Mouse (Mus musculus) liver, embryonic 11.5 days (tissue): ENCODE data around the gene Gucy2d. TPM values are rescaled to one million over a fixed set of nuclear protein-coding genes. Genes with fewer than 3 reads are reported as not detected.

Experiments used
- ATAC-seq: fragments of 200-750 bp; cut with Nextera tagmentation; replicated peaks from 2 replicates; pipeline ENCODE4 v1.8.0; 2017; ENCODE audit warnings: moderate number of reproducible peaks, mild to moderate bottlenecking, moderate TSS enrichment, moderate library complexity; ENCODE audit not compliant: low FRiP score
- DNase-seq: peaks from one replicate; pipeline ENCODE4 v3.0.0-alpha.2; 2017; ENCODE audit warnings: low spot score
- H3K27ac ChIP-seq: fragments of 300-500 bp; sonication (generic); 2 replicates; pipeline ENCODE4 v1.5.1; 2014; ENCODE audit warnings: mild to moderate bottlenecking, low read depth, low read length, control low read depth
- H3K27me3 ChIP-seq: fragments of 300-500 bp; sonication (generic); replicated peaks from 2 replicates; pipeline ENCODE4 v1.6.1; 2014; ENCODE audit warnings: low read length, mixed read lengths; ENCODE audit not compliant: control insufficient read depth, insufficient read depth
- H3K36me3 ChIP-seq: fragments of 300-500 bp; sonication (generic); 2 replicates; pipeline ENCODE4 v1.6.1; 2014; ENCODE audit warnings: mild to moderate bottlenecking, low read length, moderate library complexity, mixed read lengths; ENCODE audit not compliant: control insufficient read depth, insufficient read depth
- H3K4me1 ChIP-seq: fragments of 300-500 bp; sonication (generic); replicated peaks from 2 replicates; pipeline ENCODE4 v1.6.1; 2014; ENCODE audit warnings: low read length, mixed read lengths; ENCODE audit not compliant: control insufficient read depth, insufficient read depth
- H3K4me2 ChIP-seq: fragments of 300-500 bp; sonication (generic); 2 replicates; pipeline ENCODE4 v1.6.1; 2014; ENCODE audit warnings: mild to moderate bottlenecking, control low read depth, moderate library complexity
- H3K4me3 ChIP-seq: fragments of 300-500 bp; sonication (generic); 2 replicates; pipeline ENCODE4 v1.5.1; 2014; ENCODE audit warnings: low read depth, low read length, control low read depth
- H3K9ac ChIP-seq: fragments of 300-500 bp; sonication (generic); 2 replicates; pipeline ENCODE4 v1.6.1; 2014; ENCODE audit warnings: low read depth, low read length, control low read depth
- H3K9me3 ChIP-seq: fragments of 300-500 bp; sonication (generic); 2 replicates; pipeline ENCODE4 v1.6.1; 2016; ENCODE audit warnings: low read length, inconsistent platforms, mixed read lengths; ENCODE audit not compliant: control insufficient read depth
- WGBS: fragments of 180-500 bp; shearing (Covaris S2); extraction: QIAGEN DNeasy Blood & Tissue Kit; methylation state at CpG from one replicate; pipeline ENCODE4 v1.1.7; 2014; 5-methylcytosine and 5-hydroxymethylcytosine counted together
- polyA plus RNA-seq: library from polyadenylated mRNA; unstranded; fragments of >200 nt; fragmentation: Nextera tagmentation; extraction: Ambion mirVana; gene quantifications from 2 replicates; pipeline ENCODE4 v1.2.1, GENCODE M21; 2014

The Gucy2d gene
- polyA plus RNA-seq, 1 experiment from 2014 or later, result not detected

GRCm38 (mm10) chr7:98429579-98429978 lies 10.6 kb upstream of the Gucy2d start:
- no peaks in the 10 kb centered on the region for H3K9me3 ChIP-seq
- no peaks in the 10 kb centered on the region for H3K36me3 ChIP-seq
- H3K9ac ChIP-seq, result no peak overlapping the region
- no peak overlapping the region for H3K4me3 ChIP-seq
- H3K27ac ChIP-seq, result no peak overlapping the region
- ATAC-seq (no peak), DNase-seq (no peak)
- H3K27me3 ChIP-seq, result no peaks in the 10 kb centered on the region
- 87% methylated on average over 3 of the region's 3 CpGs for WGBS
- no peaks in the 10 kb centered on the region for H3K4me1 ChIP-seq
- no peak overlapping the region for H3K4me2 ChIP-seq

GRCm38 (mm10) chr7:98430785-98431184 lies 9.4 kb upstream of the Gucy2d start:
- Histone ChIP-seq H3K27me3 (no peaks in the 10 kb centered on the region), H3K9ac (no peak overlapping the region), H3K4me2 (no peak overlapping the region), H3K27ac (no peak overlapping the region), H3K9me3 (no peaks in the 10 kb centered on the region), H3K4me1 (no peaks in the 10 kb centered on the region), H3K4me3 (no peak overlapping the region), H3K36me3 (no peaks in the 10 kb centered on the region)
- WGBS, result 47% methylated on average over 3 of the region's 3 CpGs
- no peak for DNase-seq
- no peak for ATAC-seq

DNA sequence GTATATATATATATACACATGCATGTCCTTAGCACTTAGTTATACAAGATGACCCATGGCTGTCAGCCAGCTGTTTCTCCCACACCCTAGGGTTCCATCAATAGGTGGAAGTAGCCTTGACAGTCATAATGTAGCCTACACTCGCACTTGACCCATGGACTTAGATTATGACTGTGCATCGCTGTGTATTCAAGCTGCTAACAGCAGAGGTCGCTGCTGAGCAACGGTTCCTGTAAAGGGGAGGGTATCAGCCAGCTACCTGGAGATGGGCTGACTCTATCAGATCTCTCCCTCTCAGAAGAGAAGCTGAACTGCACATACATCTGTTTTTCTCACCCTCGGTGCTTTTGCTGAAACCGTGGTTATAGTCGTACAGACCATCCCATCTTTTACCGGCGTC lies 2.6 kb upstream of the Gucy2d start:
- Histone ChIP-seq H3K9ac (no peak overlapping the region), H3K27ac (no peak overlapping the region), H3K4me1 (no peaks in the 10 kb centered on the region), H3K9me3 (no peaks in the 10 kb centered on the region), H3K27me3 (no peaks in the 10 kb centered on the region), H3K36me3 (no peaks in the 10 kb centered on the region), H3K4me2 (no peak overlapping the region), H3K4me3 (no peak overlapping the region)
- no peak for ATAC-seq
- no peak for DNase-seq
- WGBS, result 26% methylated on average over 9 of the region's 9 CpGs

GRCm38 (mm10) chr7:98446873-98447272 lies 6.7 kb downstream of the Gucy2d start:
- Histone ChIP-seq H3K4me1 (no peaks in the 10 kb centered on the region), H3K9ac (no peak overlapping the region), H3K36me3 (no peaks in the 10 kb centered on the region), H3K27me3 (no peaks in the 10 kb centered on the region), H3K9me3 (no peaks in the 10 kb centered on the region), H3K27ac (no peak overlapping the region), H3K4me2 (no peak overlapping the region), H3K4me3 (no peak overlapping the region)
- ATAC-seq (no peak), DNase-seq (no peak)
- 72% methylated on average over 3 of the region's 3 CpGs for WGBS

DNA sequence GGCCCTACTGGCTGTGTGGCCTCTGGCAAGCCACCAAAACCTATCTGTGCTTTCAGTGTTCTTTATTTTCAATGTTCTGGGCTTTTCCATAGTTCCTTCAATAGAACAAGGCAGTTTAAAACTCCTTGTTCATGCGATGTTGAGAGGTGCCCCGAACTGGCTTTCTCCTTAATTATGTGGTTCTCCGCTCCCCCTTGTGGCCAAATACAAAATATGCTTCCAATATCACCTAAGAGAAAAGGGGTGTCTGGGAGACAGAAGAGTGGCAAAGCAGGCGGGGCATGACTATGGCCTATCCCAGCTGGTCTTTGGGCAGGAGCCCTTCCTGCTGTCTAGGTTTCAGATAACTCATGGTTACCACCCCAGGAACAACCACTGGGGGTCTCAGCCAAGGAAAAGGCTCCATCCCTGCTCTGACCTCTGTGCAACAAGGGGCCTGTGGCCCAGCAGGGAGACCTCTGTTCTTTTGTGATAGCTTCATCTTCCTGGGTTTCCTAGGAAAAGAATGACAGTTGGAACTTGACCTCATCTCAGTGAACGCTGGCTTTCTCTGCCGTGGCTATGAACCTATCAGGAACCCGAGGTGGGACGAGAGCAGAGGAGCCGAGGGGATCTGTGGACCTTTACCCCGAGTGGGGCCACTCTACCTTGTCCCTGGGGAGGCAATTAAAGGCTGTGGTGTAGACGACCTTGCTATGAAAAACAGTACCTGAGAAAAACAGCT lies 7.5 kb downstream of the Gucy2d start:
- ATAC-seq, result no peak
- no peak for DNase-seq
- Histone ChIP-seq H3K4me2 (no peak overlapping the region), H3K27ac (no peak overlapping the region), H3K4me1 (no peaks in the 10 kb centered on the region), H3K9ac (no peak overlapping the region), H3K4me3 (no peak overlapping the region), H3K9me3 (no peaks in the 10 kb centered on the region), H3K27me3 (no peaks in the 10 kb centered on the region), H3K36me3 (no peaks in the 10 kb centered on the region)
- 58% methylated on average over 11 of the region's 11 CpGs for WGBS

GRCm38 (mm10) chr7:98448309-98448630 lies 8.1 kb downstream of the Gucy2d start:
- Histone ChIP-seq H3K27ac (no peak overlapping the region), H3K4me3 (no peak overlapping the region), H3K9me3 (no peaks in the 10 kb centered on the region), H3K9ac (no peak overlapping the region), H3K27me3 (no peaks in the 10 kb centered on the region), H3K4me1 (no peaks in the 10 kb centered on the region), H3K4me2 (no peak overlapping the region), H3K36me3 (no peaks in the 10 kb centered on the region)
- 88% methylated on average over 5 of the region's 5 CpGs for WGBS
- DNase-seq (no peak), ATAC-seq (no peak)

GRCm38 (mm10) chr7:98449696-98450095 lies 9.5 kb downstream of the Gucy2d start:
- Histone ChIP-seq H3K9ac (no peak overlapping the region), H3K27ac (no peak overlapping the region), H3K27me3 (no peaks in the 10 kb centered on the region), H3K9me3 (no peaks in the 10 kb centered on the region), H3K4me2 (no peak overlapping the region), H3K4me3 (no peak overlapping the region), H3K4me1 (no peaks in the 10 kb centered on the region), H3K36me3 (no peaks in the 10 kb centered on the region)
- 82% methylated on average over 9 of the region's 9 CpGs for WGBS
- no peak for DNase-seq
- ATAC-seq, result no peak

DNA sequence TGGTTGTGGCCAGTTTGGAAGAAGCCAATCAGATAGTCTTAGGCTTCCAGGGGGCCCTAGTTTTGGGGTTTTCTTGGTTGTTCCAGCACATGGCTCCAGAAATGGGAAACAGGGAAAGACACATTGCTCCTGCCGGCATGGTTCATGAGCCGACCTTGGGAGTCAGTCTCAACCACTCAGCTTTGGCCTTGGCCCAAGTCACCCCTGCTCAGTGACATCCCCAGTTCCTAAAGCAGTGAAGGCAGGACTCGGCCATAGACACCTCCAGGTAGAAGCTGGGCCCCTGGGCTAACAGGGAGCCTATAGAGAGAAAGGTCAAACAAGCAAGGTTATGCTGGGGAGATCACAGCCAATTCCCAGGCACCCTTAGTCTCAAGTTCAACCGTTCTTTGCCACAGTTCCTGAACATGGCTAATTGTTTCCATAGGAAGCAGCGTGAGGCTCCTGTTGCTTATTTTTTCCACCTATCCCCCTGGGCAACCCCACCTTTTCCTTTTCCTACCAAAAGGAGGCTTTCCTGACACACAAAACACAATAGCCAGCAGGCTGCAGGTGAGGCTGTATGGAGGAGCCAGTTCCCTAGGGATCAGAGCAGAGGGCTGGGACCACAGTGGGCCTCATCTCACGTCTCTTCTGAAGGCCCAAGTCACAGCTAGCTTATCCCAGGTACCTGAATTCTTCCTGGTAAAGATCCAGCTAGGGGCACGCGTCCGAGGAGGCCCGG lies 14.3 kb downstream of the Gucy2d start:
- H3K27ac ChIP-seq, result no peak overlapping the region

DNA sequence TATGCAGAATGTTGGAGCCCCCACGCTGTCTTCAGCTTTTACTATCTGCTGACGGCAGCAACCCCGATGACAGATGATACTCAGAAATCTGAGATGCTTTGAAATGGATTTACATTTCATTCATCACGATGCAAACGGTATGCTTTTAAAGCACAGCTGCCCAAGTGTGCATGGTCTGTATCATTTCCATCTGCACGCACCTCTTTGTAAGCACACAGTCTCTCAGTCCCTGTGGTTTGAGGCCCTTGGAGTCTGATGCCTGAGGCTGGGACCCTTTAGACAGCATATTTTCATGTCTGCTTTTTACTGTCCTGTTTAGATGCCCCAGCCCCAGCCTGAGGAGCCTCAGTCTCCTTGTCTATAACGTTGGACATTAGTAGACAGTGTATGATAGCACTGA lies 20.1 kb downstream of the Gucy2d start:
- H3K27me3 ChIP-seq, result no peaks in the 10 kb centered on the region
- no peaks in the 10 kb centered on the region for H3K4me1 ChIP-seq
- no peak overlapping the region for H3K4me3 ChIP-seq
- H3K36me3 ChIP-seq, result no peaks in the 10 kb centered on the region
- 63% methylated on average over 7 of the region's 7 CpGs for WGBS
- no peak for DNase-seq
- no peak for ATAC-seq
- no peak overlapping the region for H3K4me2 ChIP-seq
- H3K9me3 ChIP-seq, result no peaks in the 10 kb centered on the region
- H3K27ac ChIP-seq, result no peak overlapping the region
- H3K9ac ChIP-seq, result no peak overlapping the region

More for the DNA sequence above, 14.3 kb downstream of the Gucy2d start:
- no peak for DNase-seq
- ATAC-seq, result no peak
- no peaks in the 10 kb centered on the region for H3K27me3 ChIP-seq
- H3K36me3 ChIP-seq, result no peaks in the 10 kb centered on the region
- no peak overlapping the region for H3K4me3 ChIP-seq
- H3K4me1 ChIP-seq, result no peaks in the 10 kb centered on the region
- no peak overlapping the region for H3K4me2 ChIP-seq
- H3K9me3 ChIP-seq, result no peaks in the 10 kb centered on the region
- no peak overlapping the region for H3K9ac ChIP-seq
- 76% methylated on average over 10 of the region's 10 CpGs for WGBS
